Mouse (Mus musculus): ENCODE data around the gene Ankrd54.

Ankrd54 gene

DNA sequence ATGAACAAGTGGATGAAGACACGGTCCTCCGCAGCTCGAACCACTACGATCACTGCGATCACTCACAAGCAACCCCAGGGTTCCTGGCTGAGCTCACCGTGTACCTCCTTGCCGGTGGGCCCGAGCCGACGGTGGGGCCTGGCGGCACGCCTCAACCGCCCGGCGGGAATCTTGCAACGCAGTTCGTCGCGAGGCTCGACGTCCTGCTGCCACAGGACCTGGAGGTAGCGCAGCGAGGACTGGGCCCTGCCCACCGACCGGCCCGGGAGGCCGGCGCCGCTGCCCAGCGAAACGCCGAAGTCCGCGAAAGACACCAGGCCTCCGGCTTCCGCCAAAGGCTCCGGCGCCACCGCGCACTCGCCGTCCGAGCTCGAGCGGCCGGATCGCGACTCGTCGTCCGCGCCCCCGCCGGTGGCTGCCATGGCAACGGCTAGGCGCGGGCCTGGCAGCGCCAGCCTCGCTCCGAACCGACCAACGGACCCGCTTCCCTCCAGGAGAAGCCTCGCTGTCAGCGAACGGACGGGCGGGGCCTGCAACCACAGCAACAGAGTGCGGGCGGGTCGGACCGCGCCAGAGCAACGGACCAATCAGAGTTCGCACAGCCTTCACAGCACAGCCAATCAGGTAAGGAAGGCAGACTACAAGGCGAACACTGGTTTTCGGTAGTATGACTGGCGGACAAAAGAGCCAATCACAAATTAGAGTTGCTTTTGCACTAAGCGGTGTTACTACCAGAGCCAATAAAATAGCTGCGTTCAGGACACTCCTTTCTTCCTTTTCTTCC is at the start of gene Ankrd54:
Gene Ankrd54 (minus strand): TSS at position 518 of the 784 bp plus-strand sequence.
- in situ Hi-C loops (cut with MboI; ENCODE audit: low pct_unique_long_range_greater_than_20kb in 1 of 2, low sequenced_read_pairs in 2 of 2, unreplicated experiment in 1 of 2): no loop called here

DNA sequence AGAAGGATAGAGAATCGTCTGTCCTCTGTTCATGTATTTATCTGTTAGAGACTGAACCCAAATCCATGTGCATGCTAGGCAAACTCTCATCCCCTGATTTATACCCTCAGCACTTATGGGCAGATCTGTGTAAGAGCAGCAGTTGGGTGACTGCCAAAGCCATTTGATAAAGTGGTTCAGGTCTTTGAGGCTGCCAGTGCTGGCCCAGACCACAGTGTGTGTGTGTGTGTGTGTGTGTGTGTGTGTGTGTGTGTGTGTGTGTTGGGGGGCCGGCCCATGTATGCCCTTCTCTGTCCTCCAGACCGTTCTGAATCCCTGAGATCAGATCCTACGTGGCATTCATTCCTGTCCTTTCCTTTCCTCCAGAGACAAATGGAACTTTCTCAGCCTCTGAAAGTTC is 49.1 kb upstream of the Ankrd54 start:
- in situ Hi-C loops (cut with MboI; ENCODE audit: low pct_unique_long_range_greater_than_20kb in 1 of 2, low sequenced_read_pairs in 2 of 2, unreplicated experiment in 1 of 2): no loop called here

DNA sequence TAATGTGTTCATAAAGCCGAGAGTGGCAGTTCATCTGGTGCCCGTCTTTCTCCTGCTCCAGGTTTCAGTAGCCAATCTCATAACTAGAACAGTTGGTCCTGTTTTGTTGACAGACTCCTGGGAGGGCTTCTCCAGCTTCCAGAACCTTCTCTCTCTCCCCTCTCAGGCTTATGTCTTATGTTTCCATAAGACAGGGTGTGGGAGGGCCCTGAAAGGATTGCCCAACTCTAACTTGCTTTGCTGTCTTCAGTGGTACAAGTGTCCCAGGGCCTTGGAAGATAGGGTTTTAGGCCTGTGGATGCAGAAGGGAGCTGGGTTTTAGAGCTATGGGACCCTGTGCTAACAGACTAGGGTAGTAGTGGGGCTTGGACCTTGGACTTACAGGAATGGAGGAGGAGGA is 47.8 kb upstream of the Ankrd54 start:
- in situ Hi-C loops (cut with MboI; ENCODE audit: low pct_unique_long_range_greater_than_20kb in 1 of 2, low sequenced_read_pairs in 2 of 2, unreplicated experiment in 1 of 2): no loop called here

DNA sequence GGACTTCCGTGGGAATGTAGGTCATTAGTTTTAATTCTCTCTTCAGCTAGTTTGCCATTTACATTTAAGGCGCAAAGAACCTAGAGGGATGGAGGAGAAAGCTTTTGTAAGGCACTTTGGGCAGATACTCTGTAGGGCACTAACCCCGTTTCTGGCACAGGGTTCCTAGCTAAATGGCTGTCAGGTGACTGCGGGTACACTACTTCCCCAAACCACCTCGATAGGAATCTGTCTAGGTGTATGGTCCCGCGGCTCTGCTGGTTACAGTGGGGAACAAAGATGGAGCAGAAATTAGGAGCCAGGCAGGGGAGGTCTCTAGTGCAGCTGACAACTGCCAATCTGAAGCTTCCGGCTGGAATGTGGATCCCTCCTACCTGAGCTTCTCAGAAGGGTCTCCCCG is 47.3 kb upstream of the Ankrd54 start:
- in situ Hi-C loops (cut with MboI; ENCODE audit: low pct_unique_long_range_greater_than_20kb in 1 of 2, low sequenced_read_pairs in 2 of 2, unreplicated experiment in 1 of 2): no loop called here

DNA sequence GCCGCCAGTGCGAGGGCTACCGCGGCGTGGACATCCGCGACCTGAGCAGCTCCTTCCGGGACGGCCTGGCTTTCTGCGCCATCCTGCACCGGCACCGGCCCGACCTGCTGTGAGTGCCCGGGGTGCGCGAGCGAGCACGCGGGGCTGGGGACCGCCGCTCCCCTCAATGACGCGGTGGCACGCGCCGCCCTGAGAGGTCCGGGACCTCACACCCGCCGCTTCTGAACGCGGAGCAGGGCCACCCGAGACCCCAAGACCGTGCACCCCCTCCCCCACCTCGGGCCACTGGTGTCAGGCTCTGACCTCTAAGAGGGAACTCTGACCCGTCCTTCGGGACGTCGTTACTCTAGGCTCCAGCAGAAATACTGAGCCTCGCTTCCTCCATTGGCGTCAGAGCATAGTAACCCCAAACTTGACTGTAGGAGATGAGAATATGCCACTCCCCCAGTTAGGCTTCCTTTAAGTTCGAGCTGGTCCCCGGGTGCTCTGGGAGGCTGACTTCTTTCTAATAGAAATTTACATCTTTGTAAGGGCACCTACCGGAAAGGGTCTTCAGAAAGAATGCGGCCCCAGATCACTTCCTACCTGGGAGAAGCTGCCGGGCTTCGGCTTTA is 46.7 kb upstream of the Ankrd54 start:
- in situ Hi-C loops (cut with MboI; ENCODE audit: low pct_unique_long_range_greater_than_20kb in 1 of 2, low sequenced_read_pairs in 2 of 2, unreplicated experiment in 1 of 2): no loop called here

DNA sequence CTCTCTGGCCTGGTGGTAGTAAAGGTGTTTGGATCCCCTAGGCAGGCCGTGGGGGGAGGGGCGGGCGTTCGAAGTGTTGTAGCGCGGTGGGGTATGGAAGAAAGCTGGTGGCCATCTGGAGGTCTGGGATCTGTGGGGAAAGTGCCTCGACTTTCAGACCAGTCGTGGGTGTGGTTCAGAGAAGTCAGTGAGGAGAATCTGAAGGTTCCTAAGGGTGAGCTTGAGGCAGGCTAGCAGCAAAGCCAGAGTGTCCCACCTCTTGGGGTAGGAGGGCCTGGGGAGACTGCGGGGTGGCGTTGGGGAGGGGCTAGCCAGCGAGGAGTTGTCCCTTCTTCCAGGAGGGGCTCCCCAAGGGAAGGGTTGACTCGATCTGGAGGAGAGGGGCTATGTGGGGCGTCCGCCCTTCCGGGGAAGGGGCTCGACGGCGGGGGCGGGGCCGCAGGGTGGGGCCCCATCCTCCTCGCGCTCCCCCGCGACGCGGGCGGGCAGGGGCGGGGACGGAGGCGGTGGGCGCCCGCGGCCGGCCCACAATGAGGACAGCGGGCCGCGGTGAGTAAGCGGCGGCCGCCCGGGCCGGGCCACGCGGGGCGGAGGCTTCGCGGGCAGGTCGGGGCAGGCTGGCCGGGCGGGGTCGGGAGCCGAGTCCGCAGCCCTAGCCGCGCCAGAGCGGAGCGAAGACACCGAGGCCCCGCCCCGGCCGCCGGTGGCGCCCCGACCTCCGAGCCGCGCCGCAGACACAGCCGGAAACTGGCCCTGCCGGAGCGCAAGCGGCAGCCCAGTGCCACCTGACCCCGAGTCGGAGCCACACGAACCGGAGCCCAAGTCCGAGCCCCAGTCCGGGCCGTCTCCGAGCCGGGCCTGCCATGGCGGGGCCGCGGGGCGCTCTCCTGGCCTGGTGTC is 46.0 kb upstream of the Ankrd54 start, which contains the start of gene Micall1:
Gene Micall1 (plus strand): TSS at position 478 of the 900 bp plus-strand sequence.
- in situ Hi-C loops (cut with MboI; ENCODE audit: low pct_unique_long_range_greater_than_20kb in 1 of 2, low sequenced_read_pairs in 2 of 2, unreplicated experiment in 1 of 2): no loop called here

DNA sequence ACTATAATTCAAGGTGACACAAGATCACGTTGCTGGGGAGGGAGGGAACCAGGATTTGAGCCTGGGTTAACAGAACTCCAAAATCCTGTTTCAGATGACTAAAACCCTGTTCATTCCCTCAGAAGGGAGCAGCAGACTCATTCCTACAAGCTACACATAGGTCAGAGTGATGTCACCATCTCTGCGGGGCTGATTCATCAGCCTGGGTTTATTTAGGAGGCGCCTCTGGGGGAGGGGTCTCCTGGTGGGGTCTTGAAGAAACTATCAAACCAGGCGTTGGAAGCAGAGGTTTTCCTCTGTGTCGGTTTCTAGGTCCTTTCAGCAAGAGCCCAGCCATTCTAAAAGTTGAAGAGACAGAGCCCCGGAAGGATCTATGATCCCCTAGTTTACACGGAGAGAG is 45.3 kb upstream of the Ankrd54 start:
- in situ Hi-C loops (cut with MboI; ENCODE audit: low pct_unique_long_range_greater_than_20kb in 1 of 2, low sequenced_read_pairs in 2 of 2, unreplicated experiment in 1 of 2): no loop called here

DNA sequence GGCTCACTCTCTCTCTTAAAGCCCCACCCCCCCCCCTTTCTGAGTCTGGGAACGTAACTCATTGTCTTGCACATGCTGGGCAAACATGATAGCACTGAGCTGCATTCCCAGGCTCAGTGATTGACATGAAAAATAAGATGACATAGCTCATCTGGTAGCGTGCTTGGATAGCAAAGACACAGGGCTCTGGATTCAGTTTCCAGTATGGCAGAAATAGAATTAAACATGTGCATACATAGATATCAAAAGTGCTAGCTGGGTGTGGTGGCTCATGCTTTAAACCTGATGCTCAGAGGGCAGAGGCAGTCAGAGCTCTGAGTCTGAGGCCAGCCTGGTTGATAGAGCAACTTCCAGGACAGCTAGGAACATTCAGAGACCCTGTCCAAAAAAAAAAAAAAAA is 43.1 kb upstream of the Ankrd54 start:
- in situ Hi-C loops (cut with MboI; ENCODE audit: low pct_unique_long_range_greater_than_20kb in 1 of 2, low sequenced_read_pairs in 2 of 2, unreplicated experiment in 1 of 2): no loop called here

DNA sequence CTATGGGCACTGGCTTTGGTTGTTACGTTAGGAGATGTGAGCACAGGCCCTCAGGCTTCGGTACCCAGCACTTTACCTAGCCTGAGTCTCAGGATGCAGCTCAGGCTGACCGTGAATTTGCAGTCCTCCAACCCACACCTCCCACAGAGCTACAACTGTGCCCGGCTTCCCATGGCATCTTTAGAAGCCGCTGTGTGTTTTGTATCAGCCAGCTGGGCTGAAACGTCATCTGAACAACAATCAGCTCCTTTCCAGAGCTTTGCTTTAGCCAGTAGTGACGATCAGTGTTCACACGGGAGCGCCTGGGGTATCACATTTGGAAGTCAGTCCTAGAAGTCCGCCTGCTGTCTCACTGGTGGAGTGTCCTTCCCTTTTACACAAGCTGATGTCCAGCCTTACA is 40.6 kb upstream of the Ankrd54 start:
- in situ Hi-C loops (cut with MboI; ENCODE audit: low pct_unique_long_range_greater_than_20kb in 1 of 2, low sequenced_read_pairs in 2 of 2, unreplicated experiment in 1 of 2): no loop called here

DNA sequence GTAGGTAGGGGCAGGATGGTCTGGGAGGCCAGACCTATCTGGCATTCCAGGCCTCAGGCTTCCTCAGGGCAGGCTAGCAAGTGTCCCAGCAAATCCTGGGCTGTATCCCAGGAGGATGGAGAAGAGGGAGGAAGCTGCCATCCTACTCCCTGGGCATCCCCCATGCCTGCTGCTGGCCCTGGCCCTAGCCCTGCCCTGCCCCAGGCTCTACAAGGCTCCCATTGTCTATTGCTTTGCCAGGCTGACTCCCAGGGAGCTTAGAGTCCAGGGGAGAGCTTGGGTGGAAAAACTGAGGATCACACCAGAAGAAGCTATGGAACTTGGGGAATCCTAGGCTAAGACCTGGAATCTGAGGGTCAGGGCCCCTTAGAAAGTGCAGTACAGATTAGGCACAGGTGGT is 38.8 kb upstream of the Ankrd54 start:
- in situ Hi-C loops (cut with MboI; ENCODE audit: low pct_unique_long_range_greater_than_20kb in 1 of 2, low sequenced_read_pairs in 2 of 2, unreplicated experiment in 1 of 2): no loop called here

DNA sequence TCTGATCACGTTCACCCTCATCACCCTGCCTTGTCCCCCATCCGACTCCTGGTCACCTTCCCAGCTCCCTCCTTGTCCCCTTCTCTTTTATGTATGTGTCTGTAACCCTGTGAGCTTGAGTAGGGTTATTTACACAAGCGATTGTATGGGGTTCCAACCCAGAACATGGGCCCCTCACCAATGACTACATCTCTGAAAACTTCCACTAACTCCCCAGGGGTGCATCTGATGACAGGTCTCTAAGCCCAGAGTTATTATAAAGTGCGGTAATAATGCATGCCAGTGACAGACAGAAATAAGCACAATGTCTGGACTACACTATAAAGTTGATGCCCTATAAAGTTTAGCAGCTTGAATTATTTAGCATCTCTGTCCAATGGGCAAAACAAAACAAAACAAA is 37.7 kb upstream of the Ankrd54 start:
- in situ Hi-C loops (cut with MboI; ENCODE audit: low pct_unique_long_range_greater_than_20kb in 1 of 2, low sequenced_read_pairs in 2 of 2, unreplicated experiment in 1 of 2): no loop called here

DNA sequence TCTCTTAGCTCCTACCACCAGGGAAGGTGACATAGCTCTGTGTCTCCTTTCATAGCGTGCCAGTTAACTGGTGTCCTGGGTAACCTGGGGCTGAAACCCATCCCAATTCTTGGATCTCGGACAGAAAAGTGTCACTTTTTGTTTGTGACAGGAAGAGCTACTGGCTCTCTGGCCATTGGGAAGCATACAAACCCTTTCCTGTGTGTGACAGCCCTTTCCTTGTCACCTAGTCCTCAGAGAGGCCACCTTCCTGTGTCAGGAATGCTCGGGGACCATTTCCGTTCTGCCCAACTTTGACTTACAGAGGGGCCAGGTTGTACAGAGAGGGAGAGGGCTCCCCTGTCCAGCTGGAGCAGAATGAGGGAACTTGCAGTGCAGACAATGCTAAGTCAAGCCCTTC is 36.8 kb upstream of the Ankrd54 start:
- in situ Hi-C loops (cut with MboI; ENCODE audit: low pct_unique_long_range_greater_than_20kb in 1 of 2, low sequenced_read_pairs in 2 of 2, unreplicated experiment in 1 of 2): no loop called here

DNA sequence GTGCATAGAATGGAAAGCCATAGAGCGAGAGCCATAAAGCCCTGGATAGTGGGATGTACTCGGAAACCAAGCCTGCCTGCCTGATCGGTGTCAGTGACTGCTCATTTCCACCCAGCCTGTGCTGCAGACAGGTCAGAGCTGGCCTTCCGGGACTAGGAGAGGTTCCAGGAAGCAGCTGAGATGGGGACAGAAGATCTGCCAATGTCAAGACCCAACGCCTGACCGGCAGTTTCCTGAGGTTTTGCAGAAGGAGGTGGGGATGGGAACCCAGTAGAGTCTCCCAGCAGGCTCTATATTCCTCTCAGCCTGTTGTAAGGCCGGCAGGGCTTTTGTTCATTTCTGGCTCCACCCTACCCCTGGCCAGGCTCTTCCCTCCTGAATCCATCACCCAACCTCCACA is 36.2 kb upstream of the Ankrd54 start:
- in situ Hi-C loops (cut with MboI; ENCODE audit: low pct_unique_long_range_greater_than_20kb in 1 of 2, low sequenced_read_pairs in 2 of 2, unreplicated experiment in 1 of 2): no loop called here

DNA sequence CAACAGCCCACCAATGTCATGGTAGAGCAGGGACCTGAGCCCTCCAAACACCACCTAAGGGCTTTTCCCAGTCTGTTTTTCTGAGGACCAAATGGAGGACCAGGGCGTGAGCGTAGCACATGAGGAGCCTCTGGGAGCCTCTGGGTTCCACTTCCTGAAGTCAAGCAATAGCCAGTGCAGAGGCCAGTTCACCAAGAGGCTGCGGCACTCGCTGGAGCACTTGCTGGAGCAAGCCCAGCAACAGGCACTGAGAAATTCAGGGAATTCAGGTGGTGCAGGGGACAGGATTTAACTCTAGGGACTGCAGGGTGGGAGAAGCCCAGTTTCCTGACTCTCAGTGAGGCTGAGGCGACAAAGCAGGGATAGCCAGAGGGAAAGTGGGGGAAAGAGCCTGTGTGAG is 35.5 kb upstream of the Ankrd54 start:
- in situ Hi-C loops (cut with MboI; ENCODE audit: low pct_unique_long_range_greater_than_20kb in 1 of 2, low sequenced_read_pairs in 2 of 2, unreplicated experiment in 1 of 2): no loop called here

DNA sequence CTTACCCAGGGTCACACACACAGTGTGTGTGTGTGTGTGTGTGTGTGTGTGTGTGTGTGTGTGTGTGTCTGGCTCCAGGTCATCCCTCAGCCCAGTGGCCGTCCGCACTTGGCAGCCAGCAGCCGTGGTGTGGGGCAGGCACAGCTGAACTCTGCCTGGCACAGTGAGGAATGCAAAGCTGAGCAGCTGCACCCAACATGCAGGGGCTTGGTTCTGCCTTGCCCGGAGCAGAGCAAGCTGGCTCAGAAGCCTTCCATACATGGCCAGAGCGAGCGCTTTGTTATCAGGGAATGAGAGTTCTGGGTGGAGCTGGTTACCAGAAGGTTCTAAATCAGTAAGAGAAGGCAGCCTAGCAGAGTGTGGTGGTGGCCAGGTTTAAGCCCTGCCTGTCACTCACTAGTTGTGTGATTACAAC is 34.9 kb upstream of the Ankrd54 start:
- in situ Hi-C loops (cut with MboI; ENCODE audit: low pct_unique_long_range_greater_than_20kb in 1 of 2, low sequenced_read_pairs in 2 of 2, unreplicated experiment in 1 of 2): no loop called here

DNA sequence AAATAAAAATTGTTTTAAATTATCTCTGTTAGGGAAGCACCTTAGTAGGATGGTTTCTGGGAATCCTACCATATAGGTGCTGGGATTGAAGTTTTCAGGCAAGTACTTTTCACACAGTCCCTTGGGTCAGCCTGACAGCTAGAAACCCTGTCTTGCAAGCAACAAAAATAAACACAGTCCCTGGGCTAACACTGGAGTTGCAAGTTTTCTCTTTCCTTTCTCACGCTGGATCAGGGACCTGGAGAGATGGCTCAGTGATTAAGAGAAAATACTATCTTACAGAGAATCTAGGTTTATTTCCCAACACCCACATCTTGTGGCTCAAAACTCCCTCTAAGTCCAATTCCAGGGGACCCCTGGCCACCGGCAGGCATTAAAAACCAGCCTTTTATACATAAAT is 34.4 kb upstream of the Ankrd54 start:
- in situ Hi-C loops (cut with MboI; ENCODE audit: low pct_unique_long_range_greater_than_20kb in 1 of 2, low sequenced_read_pairs in 2 of 2, unreplicated experiment in 1 of 2): no loop called here

DNA sequence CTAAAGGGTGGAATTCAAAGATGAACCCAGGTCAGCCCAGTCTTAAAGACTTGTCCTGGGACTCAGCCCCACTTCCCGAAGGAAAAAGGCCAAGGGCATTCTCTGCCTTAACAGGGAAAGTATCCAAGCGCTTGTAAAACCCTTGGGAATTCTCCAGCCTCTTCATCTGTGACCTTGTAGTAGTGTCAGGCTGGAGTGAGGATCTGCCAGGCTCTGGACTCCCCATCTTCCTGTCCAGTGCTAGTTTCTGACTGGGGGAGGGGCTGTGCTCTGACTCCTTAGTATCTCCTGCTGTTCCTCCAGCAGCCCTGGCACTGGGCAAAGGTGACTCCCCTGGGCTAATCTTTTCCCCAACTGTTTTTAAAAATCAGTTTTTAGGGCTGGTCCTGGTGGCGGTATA is 33.9 kb upstream of the Ankrd54 start:
- in situ Hi-C loops (cut with MboI; ENCODE audit: low pct_unique_long_range_greater_than_20kb in 1 of 2, low sequenced_read_pairs in 2 of 2, unreplicated experiment in 1 of 2): no loop called here

DNA sequence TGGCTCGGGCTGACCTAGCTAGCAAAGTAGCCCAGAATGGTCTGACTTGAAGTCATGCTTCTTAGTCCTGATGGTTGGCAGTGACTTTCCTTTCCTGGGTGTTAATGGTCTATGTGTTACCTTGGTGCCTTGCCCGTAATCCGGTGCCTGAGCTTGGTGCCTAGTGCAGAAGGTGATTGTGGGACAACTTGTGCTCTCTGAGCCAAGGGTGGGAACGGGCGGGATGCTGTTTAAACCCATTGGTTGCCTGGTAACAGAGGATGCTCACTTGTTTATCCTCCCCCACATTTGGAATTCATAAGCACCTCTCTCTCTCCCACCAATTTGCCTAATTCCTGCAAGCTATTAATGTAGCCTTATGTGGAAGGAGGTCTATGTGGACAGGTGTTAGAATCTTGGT is 32.8 kb upstream of the Ankrd54 start:
- in situ Hi-C loops (cut with MboI; ENCODE audit: low pct_unique_long_range_greater_than_20kb in 1 of 2, low sequenced_read_pairs in 2 of 2, unreplicated experiment in 1 of 2): no loop called here

DNA sequence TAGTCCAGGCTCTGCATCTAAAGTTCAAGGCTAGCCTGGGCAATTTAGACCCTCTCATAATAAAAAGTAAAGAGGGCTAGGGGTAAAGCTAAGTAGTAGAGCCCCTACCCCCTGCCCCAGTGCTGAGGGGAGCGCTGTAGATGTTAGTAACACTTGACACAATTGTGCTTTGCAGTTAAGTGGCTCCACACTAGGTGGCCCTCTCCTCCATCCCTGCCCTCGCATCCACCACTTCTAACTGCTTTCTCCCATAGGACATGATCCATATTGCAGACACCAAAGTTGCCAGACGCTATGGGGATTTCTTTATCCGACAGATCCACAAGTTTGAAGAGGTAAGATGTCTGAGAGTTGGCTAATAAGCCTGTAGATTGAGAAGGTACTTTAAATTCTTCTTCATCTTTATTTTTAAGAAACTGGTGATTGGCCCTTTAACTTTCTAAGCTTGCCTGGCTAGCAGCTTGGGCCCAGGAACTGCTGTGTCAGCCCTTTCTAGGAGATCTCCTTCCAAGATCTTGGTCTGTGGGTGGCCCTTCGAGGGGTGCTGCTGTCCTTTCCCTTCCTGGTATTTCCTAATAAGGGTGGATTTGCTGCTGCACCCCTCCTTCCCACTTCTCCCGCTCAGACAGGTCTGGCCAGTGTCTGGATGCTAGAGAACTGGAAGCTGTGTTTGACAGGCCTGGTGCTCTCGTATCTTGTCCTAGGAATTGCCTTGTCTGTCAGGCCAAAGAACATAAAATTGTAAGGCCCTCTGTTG is 30.6 kb upstream of the Ankrd54 start:
- in situ Hi-C loops (cut with MboI; ENCODE audit: low pct_unique_long_range_greater_than_20kb in 1 of 2, low sequenced_read_pairs in 2 of 2, unreplicated experiment in 1 of 2): no loop called here

All from mouse embryonic stem cell (cell line).